Mouse (Mus musculus): Measurements from ENCODE around the gene Tmem41a. TPM values are rescaled to one million over a fixed set of nuclear protein-coding genes. Genes with fewer than 3 reads are reported as not detected.

Tmem41a gene
- polyA plus RNA-seq, 1 experiment from 2014 or later, result 46.0 TPM

GRCm38 (mm10) chr16:21904636-21905035 is 42.7 kb downstream of the Tmem41a start:
- WGBS, result 80% methylated on average over 10 of the region's 10 CpGs
- ATAC-seq (replicated peaks; ENCODE audit: insufficient number of reproducible peaks, insufficient read depth, low FRiP score, low read depth), result no peak
- H3K27me3 ChIP-seq, result no peaks in the 10 kb centered on the region

DNA sequence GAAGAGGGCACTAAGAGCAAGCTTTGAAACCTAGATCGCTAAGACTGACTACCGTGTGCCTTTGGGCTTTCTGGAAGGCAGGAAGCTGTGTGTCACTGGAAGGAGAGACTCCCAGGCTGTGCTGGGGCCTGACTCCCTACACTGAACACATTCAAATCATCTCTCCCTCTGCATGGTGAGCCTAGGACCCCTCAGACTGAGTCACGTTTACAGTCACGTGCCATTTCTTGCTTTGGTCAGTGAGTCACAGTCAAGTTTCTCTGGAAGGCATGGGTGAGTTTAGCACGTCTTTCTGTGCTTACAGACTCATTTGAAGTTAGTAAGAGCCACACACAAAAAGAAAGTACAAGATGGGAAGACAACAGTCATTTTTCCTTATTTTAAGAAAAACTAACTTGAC is 46.1 kb downstream of the Tmem41a start:
- H3K4me2 ChIP-seq, result no peak overlapping the region
- H3K9me3 ChIP-seq (replicated peaks), result no peaks in the 10 kb centered on the region
- H3K4me1 ChIP-seq (replicated peaks), result no peaks in the 10 kb centered on the region
- H3K27me3 ChIP-seq, result no peaks in the 10 kb centered on the region
- WGBS, result 62% methylated on average over 5 of the region's 5 CpGs
- no peak overlapping the region for H3K27ac ChIP-seq
- no peak overlapping the region for H3K9ac ChIP-seq
- H3K4me3 ChIP-seq, result no peak overlapping the region
- no peak for ATAC-seq (replicated peaks; ENCODE audit: insufficient number of reproducible peaks, insufficient read depth, low FRiP score, low read depth)
- H3K36me3 ChIP-seq, result no peaks in the 10 kb centered on the region; the same call in 1 of the 2 replicates

More at GRCm38 (mm10) chr16:21904636-21905035, 42.7 kb downstream of the Tmem41a start:
- Histone ChIP-seq H3K36me3 (no peaks in the 10 kb centered on the region; the same call in 1 of the 2 replicates), H3K4me2 (no peak overlapping the region), H3K27ac (no peak overlapping the region), H3K9ac (no peak overlapping the region), H3K4me3 (no peak overlapping the region), H3K9me3 (replicated peaks) (no peaks in the 10 kb centered on the region), H3K4me1 (replicated peaks) (no peaks in the 10 kb centered on the region)

- no peaks in the 10 kb centered on the region for H3K36me3 ChIP-seq
- H3K9ac ChIP-seq, result no peak overlapping the region
- H3K4me3 ChIP-seq, result no peak overlapping the region
- no peak overlapping the region for H3K27ac ChIP-seq
- H3K27me3 ChIP-seq, result no peaks in the 10 kb centered on the region
- no peaks in the 10 kb centered on the region for H3K4me1 ChIP-seq (replicated peaks)
- no peaks in the 10 kb centered on the region for H3K9me3 ChIP-seq (replicated peaks)
- no peak overlapping the region for H3K4me2 ChIP-seq
- no peak for ATAC-seq (replicated peaks; ENCODE audit: insufficient number of reproducible peaks, insufficient read depth, low FRiP score, low read depth)
- 86% methylated on average over 6 of the region's 6 CpGs for WGBS
Observed at GRCm38 (mm10) chr16:21893890-21894289, 53.5 kb downstream of the Tmem41a start.

DNA sequence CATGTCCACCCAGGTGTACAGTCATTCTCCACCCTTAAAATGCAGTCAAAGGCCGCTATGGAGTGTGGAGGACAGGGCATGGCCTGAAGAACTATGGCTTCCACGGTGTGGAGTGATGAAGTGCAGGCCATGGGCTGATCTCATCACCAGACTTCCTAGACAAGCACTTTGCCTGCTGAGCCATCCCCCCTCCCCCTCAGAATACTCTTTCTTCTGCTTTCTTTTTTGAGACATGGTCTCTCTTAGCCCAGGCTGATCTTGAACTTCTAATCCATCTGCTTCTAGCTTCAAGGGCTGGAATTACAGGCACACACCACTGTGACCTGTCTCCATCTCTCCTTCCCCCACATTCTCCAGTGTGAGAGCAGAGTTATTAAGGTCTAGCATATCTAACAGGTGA is 59.8 kb downstream of the Tmem41a start:
- Histone ChIP-seq H3K36me3 (no peaks in the 10 kb centered on the region), H3K27me3 (no peaks in the 10 kb centered on the region), H3K4me2 (no peak overlapping the region), H3K4me1 (replicated peaks) (no peaks in the 10 kb centered on the region), H3K9ac (no peak overlapping the region), H3K9me3 (replicated peaks) (no peaks in the 10 kb centered on the region), H3K27ac (no peak overlapping the region), H3K4me3 (no peak overlapping the region)
- ATAC-seq (replicated peaks; ENCODE audit: insufficient number of reproducible peaks, insufficient read depth, low FRiP score, low read depth), result no peak
- 57% methylated on average over 2 of the region's 2 CpGs for WGBS

Other genes starting within 250 kb of the Tmem41a start
- gene Ehhadh, start 159.7 kb downstream of the Tmem41a start, polyA plus RNA-seq (2015; fragmentation: Nextera tagmentation; extraction: Ambion mirVana), result 2.4 and 3.1 TPM in 2 replicates
- gene Map3k13, start 153.2 kb downstream of the Tmem41a start, polyA plus RNA-seq (2015; fragmentation: Nextera tagmentation; extraction: Ambion mirVana), result 0.60 and 0.85 TPM in 2 replicates
- 0.25 and 0.61 TPM in 2 replicates for gene Liph, start 48.1 kb upstream of the Tmem41a start, polyA plus RNA-seq (2015; fragmentation: Nextera tagmentation; extraction: Ambion mirVana)
- 22.1 and 25.7 TPM in 2 replicates for gene Senp2, start 61.9 kb upstream of the Tmem41a start, polyA plus RNA-seq (2015; fragmentation: Nextera tagmentation; extraction: Ambion mirVana)
- 34.5 and 43.1 TPM in 2 replicates for gene Igf2bp2, start 215.7 kb upstream of the Tmem41a start, polyA plus RNA-seq (2015; fragmentation: Nextera tagmentation; extraction: Ambion mirVana)